Mouse (Mus musculus): ENCODE data around the gene Odf2. TPM values are rescaled to one million over a fixed set of nuclear protein-coding genes. Genes with fewer than 3 reads are reported as not detected.
A peak's percentile ranks its signal among the peaks of the same experiment; 100 is the strongest.
"Not testable (repeated sequence)": the region's sequence is repeated elsewhere in the genome, so short reads cannot be mapped to it uniquely, and the experiment has no call there.

Gene Odf2
- polyA plus RNA-seq, 1 experiment from 2014 or later = 70.8 TPM

DNA sequence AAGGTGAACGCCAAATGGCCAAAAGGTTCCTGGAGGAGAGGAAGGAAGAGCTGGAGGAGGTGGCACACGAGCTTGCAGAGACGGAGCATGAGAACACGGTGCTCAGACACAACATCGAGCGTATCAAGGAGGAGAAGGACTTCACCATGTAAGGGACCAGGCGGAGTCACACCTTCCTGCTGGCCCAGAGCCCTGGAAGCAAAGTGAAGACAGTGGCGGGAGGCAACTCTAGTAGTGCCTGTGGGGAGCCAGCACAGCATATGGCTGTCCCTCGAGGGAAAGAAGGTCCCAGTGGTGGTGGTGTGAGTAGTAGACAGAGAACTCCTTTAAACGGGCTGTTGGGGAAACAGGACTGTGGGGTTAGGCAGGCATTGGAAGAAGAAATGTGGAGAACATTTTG lies 13.2 kb downstream of the Odf2 start:
- Histone ChIP-seq H3K27ac (replicated peaks) (no peak overlapping the region), H3K4me2 (no peak overlapping the region), H3K4me1 (replicated peaks) (no peaks in the 10 kb centered on the region), H3K4me3 (no peak overlapping the region), H3K27me3 (no peaks in the 10 kb centered on the region), H3K36me3 (peaks cover 92% of the 10 kb centered on the region), H3K9me3 (no peaks in the 10 kb centered on the region), H3K9ac (no peak overlapping the region)
- ATAC-seq (ENCODE audit: low FRiP score, low read depth) = no peak
- WGBS = 90% methylated on average over 10 of the region's 10 CpGs

DNA sequence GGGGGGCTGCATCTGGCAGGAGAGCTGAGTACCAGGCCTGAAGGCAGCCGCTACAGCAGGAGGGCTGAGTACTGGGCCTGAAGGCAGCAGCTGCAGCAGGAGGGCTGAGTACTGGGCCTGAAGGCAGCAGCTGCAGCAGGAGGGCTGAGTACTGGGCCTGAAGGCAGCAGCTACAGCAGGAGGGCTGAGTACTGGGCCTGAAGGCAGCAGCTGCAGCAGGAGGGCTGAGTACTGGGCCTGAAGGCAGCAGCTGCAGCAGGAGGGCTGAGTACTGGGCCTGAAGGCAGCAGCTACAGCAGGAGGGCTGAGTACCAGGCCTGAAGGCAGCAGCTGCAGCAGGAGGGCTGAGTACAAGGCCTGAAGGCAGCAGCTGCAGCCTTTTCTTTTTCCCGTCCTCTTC lies 19.1 kb downstream of the Odf2 start:
- WGBS = 86% methylated on average over 2 of the region's 2 CpGs
- H3K4me2 ChIP-seq; ATAC-seq (ENCODE audit: low FRiP score, low read depth); H3K9me3 ChIP-seq; H3K27me3 ChIP-seq; H3K9ac ChIP-seq; H3K4me1 ChIP-seq (replicated peaks); H3K4me3 ChIP-seq; H3K27ac ChIP-seq (replicated peaks): not testable (repeated sequence)
- peaks cover 73% of the 10 kb centered on the region for H3K36me3 ChIP-seq

DNA sequence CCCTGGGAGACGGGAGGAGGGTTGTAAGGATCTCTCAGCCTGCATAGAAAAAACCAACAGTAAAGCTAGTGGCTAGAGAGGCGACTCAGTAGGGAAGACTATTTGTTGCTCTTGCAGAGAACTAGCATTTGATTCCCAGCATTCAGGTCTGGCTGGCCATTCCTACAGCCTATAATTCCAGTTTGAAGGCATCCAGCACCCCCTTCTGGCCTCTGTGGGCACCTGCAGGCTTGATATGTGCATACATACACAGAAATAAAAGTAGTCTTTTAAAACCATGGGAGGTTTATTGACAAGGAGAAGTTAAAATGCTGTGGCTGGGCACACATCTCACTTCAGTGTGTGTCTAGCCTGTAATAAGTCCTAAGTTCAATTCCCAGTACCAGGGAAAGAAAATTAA lies 21.0 kb downstream of the Odf2 start:
- Histone ChIP-seq H3K27me3 (no peaks in the 10 kb centered on the region), H3K36me3 (peaks cover 72% of the 10 kb centered on the region), H3K27ac (replicated peaks) (no peak overlapping the region), H3K4me3 (no peak overlapping the region), H3K4me1 (replicated peaks) (no peaks in the 10 kb centered on the region), H3K9me3 (no peaks in the 10 kb centered on the region), H3K9ac (no peak overlapping the region), H3K4me2 (no peak overlapping the region)
- 91% methylated on average over 2 of the region's 2 CpGs for WGBS
- ATAC-seq (ENCODE audit: low FRiP score, low read depth) = no peak

DNA sequence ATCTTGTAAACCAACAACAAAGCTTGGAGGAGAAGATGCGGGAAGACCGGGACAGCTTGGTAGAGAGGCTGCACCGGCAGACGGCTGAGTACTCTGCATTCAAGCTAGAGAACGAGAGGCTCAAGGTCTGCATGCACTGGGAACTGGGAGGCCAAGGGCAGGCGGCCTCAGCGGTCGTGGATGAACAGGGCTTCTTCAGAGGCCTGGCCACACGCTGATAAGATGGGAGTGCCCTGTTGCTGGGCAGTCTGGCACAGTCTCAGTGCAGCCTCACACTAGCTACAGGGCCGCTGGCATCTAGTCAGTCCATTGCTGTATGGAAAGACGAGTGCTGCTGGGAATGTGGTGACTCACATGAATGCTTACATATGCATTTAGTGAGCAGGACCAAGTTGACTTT lies 28.6 kb downstream of the Odf2 start:
- no peaks in the 10 kb centered on the region for H3K9me3 ChIP-seq
- H3K9ac ChIP-seq = no peak overlapping the region
- H3K4me1 ChIP-seq (replicated peaks) = no peaks in the 10 kb centered on the region
- H3K36me3 ChIP-seq = peaks cover 85% of the 10 kb centered on the region
- WGBS = 94% methylated on average over 11 of the region's 11 CpGs
- H3K4me2 ChIP-seq = no peak overlapping the region
- no peak overlapping the region for H3K27ac ChIP-seq (replicated peaks)
- no peaks in the 10 kb centered on the region for H3K27me3 ChIP-seq
- H3K4me3 ChIP-seq = no peak overlapping the region
- ATAC-seq (ENCODE audit: low FRiP score, low read depth) = no peak

DNA sequence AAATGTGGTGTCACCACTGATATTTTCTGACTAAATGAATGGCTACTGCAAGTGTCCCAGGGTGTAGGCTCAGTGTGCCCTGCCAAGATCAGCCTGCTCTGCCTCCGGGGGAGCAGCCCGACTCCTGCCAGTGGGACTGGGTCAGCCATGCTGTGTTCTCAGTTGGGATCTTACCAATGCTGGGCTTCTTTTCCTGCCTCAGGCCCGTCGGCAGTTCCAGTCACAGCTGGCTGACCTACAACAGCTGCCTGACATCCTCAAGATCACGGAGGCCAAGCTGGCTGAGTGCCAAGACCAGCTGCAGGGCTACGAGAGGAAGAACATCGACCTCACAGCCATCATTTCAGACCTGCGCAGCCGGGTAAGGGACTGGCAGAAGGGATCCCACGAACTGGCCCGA lies 33.0 kb downstream of the Odf2 start:
- Histone ChIP-seq H3K4me2 (no peak overlapping the region), H3K36me3 (peaks cover 86% of the 10 kb centered on the region), H3K27me3 (no peaks in the 10 kb centered on the region), H3K4me3 (no peak overlapping the region), H3K4me1 (replicated peaks) (no peaks in the 10 kb centered on the region), H3K9me3 (no peaks in the 10 kb centered on the region), H3K9ac (no peak overlapping the region), H3K27ac (replicated peaks) (no peak overlapping the region)
- ATAC-seq (ENCODE audit: low FRiP score, low read depth) = no peak
- 67% methylated on average over 11 of the region's 11 CpGs for WGBS

DNA sequence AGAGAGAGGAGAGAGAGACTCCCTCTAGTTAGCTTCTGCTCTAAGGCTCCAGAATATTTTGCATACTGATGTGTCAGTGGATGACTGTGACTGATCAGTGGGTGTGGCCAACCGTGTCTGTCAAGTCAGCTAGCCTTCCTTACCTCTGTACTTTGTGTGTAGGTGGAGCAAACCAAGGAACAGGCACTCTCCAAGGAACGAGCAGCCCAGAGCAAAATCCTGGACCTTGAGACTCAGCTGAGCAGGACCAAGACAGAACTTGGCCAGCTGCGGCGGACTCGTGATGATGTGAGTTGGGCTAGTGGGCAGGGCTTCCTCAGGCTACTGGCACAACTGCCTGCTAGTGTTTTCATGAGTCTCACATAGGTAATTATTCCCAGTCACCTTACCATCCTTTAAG lies 37.5 kb downstream of the Odf2 start:
- ATAC-seq (ENCODE audit: low FRiP score, low read depth) = no peak
- Histone ChIP-seq H3K9me3 (no peaks in the 10 kb centered on the region), H3K4me2 (no peak overlapping the region), H3K9ac (no peak overlapping the region), H3K36me3 (peaks cover 94% of the 10 kb centered on the region), H3K27me3 (no peaks in the 10 kb centered on the region), H3K4me3 (no peak overlapping the region), H3K4me1 (replicated peaks) (no peaks in the 10 kb centered on the region), H3K27ac (replicated peaks) (no peak overlapping the region)
- whole genome bisulfite sequencing = 94% methylated on average over 5 of the region's 5 CpGs

DNA sequence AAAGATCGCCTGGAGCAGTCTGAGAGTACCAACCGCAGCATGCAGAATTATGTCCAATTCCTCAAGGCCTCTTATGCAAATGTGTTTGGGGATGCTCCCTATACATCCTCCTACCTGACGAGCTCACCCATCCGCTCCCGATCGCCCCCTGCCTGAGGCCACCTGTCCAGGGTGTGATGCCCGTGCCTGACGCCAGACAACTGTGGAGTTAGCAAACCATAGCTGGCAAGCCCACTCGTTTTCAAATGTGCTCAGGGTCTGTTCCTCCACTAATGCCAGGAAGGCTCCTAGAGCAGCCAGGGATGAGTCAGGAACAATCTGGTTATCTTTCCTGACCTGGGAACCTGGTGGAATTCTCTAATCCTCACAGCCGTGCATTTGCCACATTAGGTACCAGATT lies 41.5 kb downstream of the Odf2 start:
- peaks cover 58% of the 10 kb centered on the region for H3K36me3 ChIP-seq

DNA sequence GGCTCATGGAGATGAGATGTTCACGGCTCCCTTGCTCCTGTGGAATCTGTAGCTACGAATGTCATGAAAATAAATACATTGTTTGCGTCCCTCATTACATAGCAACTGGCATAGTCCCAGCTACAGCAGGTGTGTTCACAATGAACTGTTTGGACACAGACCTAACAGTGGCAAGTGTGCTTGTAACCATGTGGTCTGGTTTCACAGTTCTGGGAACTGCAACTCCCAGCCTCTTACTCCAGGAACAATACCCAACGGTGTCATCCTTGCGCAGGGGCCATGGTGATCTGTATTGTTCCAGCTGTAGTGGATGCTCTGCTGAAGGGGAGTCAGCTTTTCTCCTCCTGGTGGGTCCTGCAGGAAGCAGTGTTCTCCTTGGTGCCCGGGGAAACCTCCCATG lies 42.2 kb downstream of the Odf2 start:
- WGBS = 85% methylated on average over 6 of the region's 6 CpGs
- Histone ChIP-seq H3K27ac (replicated peaks) (no peak overlapping the region), H3K36me3 (peaks cover 51% of the 10 kb centered on the region)

More for the DNA sequence above, 41.5 kb downstream of the Odf2 start:
- 87% methylated on average over 10 of the region's 10 CpGs for WGBS
- Histone ChIP-seq H3K4me2 (no peak overlapping the region), H3K27ac (replicated peaks) (no peak overlapping the region), H3K9me3 (no peaks in the 10 kb centered on the region), H3K27me3 (no peaks in the 10 kb centered on the region), H3K4me3 (no peak overlapping the region), H3K4me1 (replicated peaks) (no peaks in the 10 kb centered on the region), H3K9ac (no peak overlapping the region)
- no peak for ATAC-seq (ENCODE audit: low FRiP score, low read depth)

DNA sequence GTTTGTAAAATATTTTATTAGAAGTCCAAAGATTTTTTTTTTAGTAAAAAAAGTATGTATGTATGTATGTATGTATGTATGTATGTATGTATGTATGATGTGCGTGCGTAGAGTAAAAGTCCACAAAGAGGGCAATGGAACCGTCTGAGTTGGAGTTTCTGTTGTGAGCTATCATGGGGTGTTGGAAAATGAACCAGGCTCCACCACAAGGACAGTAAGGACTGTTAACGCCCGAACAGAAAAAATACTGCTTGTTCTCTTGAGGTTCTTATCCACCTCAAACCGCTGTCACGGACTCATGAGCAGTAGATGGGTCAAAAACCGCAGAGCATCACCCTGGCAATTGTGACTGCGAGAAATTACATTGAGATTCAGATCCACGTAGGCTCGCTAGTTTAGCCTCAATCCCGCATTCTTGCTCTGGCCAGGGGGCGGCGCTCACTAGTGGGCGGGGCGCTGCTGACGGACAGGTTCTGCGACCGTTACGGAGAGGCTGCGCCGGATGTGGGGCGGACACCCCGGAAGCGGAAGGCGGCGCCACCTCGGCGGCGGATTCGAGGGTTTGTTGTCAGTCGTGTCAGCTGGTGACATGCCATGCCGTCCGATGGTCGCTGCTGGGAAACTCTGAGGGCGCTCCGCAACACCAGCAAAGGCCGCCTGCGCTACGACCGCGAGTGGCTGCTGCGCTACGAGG lies 46.0 kb downstream of the Odf2 start, which contains the start of gene Gle1:
Gene Gle1, plus strand, starts transcription at position 521 of the 694 bp plus-strand sequence.
- Histone ChIP-seq H3K9ac (peak within 1 kb of the TSS; percentile 58), H3K36me3 (peaks cover 33% of the 10 kb centered on the region)
- 2% methylated on average over 44 of the region's 44 CpGs for WGBS

More for the DNA sequence above, 42.2 kb downstream of the Odf2 start:
- ATAC-seq (ENCODE audit: low FRiP score, low read depth) = no peak
- Histone ChIP-seq H3K9me3 (no peaks in the 10 kb centered on the region), H3K4me2 (no peak overlapping the region), H3K4me3 (no peak overlapping the region), H3K27me3 (no peaks in the 10 kb centered on the region), H3K4me1 (replicated peaks) (peaks cover 7% of the 10 kb centered on the region), H3K9ac (no peak overlapping the region)

DNA sequence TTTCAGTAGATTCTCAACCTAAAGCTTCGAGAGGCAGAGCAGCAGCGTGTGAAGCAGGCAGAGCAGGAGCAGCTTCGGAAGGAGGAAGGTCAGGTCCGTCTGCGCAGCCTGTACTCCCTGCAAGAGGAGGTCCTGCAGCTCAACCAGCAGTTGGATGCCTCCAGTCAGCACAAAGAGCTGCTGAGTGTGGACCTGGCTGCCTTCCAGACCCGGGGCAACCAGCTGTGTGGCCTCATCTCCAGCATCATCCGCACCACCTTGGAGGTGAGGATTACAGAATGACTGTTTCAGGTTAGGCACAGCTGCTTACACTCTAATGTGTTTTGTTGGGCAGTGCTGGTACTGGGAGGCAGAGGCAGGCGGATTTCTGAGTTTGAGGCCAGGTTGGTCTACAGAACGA lies 51.1 kb downstream of the Odf2 start:
- Histone ChIP-seq H3K9me3 (no peaks in the 10 kb centered on the region), H3K27ac (replicated peaks) (no peak overlapping the region), H3K27me3 (no peaks in the 10 kb centered on the region), H3K9ac (no peak overlapping the region), H3K4me2 (no peak overlapping the region), H3K4me3 (no peak overlapping the region), H3K4me1 (replicated peaks) (peaks cover 8% of the 10 kb centered on the region), H3K36me3 (peaks cover 59% of the 10 kb centered on the region)
- ATAC-seq (ENCODE audit: low FRiP score, low read depth) = no peak
- 89% methylated on average over 9 of the region's 9 CpGs for WGBS

More for the DNA sequence above, 46.0 kb downstream of the Odf2 start, which contains the start of gene Gle1:
- Histone ChIP-seq H3K4me2 (peak within 1 kb of the TSS; percentile 77), H3K4me3 (peak within 1 kb of the TSS; percentile 100), H3K27ac (replicated peaks) (peak within 1 kb of the TSS; percentile 91), H3K27me3 (no peaks in the 10 kb centered on the region), H3K4me1 (replicated peaks) (peaks cover 8% of the 10 kb centered on the region), H3K9me3 (no peaks in the 10 kb centered on the region)
- ATAC-seq (ENCODE audit: low FRiP score, low read depth) = peak; percentile 98

DNA sequence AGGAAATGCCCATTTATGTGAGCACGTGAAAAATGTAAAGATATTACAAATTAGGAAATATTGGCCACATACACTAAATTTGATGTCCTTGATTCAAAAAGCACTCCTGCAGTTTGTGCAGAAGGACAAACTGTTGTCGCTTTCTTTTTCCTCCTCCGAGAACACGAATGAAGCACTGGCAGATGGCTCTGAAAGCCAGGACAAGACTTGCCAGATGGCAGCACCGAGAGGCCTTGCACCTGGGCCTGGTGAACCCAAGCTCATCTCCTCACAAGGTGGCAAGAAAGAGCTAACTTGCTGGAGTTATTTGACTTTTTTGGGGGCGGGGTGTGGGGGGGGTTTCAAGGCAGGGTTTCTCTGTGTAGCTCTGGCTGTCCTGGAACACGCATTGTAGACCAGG lies 51.8 kb downstream of the Odf2 start:
- ATAC-seq (ENCODE audit: low FRiP score, low read depth) = no peak
- Histone ChIP-seq H3K27ac (replicated peaks) (no peak overlapping the region), H3K9ac (no peak overlapping the region), H3K27me3 (no peaks in the 10 kb centered on the region), H3K4me3 (no peak overlapping the region), H3K4me1 (replicated peaks) (peaks cover 5% of the 10 kb centered on the region), H3K9me3 (no peaks in the 10 kb centered on the region), H3K4me2 (no peak overlapping the region), H3K36me3 (peaks cover 63% of the 10 kb centered on the region)
- 94% methylated on average over 7 of the region's 7 CpGs for WGBS

DNA sequence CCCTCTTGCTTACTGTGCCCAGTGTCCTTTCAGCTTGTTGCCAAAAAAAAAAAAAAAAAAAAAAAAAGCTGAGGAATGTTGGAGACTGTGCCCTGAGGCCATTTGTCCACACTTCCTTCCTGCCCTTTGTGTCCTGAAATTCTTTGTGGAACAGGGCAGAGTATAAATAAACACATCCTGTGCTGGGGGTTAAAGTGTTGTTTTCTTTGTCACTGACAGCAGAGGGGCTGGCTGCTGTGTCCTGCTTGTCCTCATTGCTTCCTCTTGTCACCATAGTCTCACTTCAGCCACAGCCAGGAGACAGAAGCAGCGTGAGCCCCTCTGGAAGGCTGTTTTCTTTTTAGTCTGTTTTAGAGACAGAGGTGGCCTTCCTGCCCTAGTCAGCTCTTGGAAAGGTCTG lies 55.7 kb downstream of the Odf2 start:
- no peak overlapping the region for H3K9ac ChIP-seq
- H3K4me1 ChIP-seq (replicated peaks) = no peaks in the 10 kb centered on the region
- no peak overlapping the region for H3K4me2 ChIP-seq
- peaks cover 77% of the 10 kb centered on the region for H3K36me3 ChIP-seq
- H3K27ac ChIP-seq (replicated peaks) = no peak overlapping the region
- H3K9me3 ChIP-seq = no peaks in the 10 kb centered on the region
- no peak overlapping the region for H3K4me3 ChIP-seq
- no peaks in the 10 kb centered on the region for H3K27me3 ChIP-seq
- WGBS = 75% methylated on average over 1 of the region's 1 CpGs
- no peak for ATAC-seq (ENCODE audit: low FRiP score, low read depth)

DNA sequence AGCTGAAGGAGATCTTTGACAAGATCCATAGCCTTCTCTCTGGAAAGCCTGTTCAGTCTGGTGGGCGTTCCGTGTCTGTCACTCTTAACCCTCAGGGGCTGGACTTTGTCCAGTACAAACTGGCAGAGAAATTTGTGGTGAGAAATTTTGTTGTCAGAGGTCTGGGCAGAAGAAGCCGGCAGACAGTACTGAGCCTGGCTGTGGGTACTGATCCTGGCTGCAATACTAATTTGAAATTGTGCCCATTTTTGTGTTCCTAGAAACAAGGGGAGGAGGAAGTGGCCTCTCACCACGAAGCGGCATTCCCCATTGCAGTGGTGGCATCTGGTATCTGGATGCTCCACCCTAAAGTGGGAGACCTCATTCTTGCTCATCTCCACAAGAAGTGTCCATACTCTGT lies 59.9 kb downstream of the Odf2 start:
- Histone ChIP-seq H3K4me2 (no peak overlapping the region), H3K27ac (replicated peaks) (no peak overlapping the region), H3K4me3 (no peak overlapping the region), H3K4me1 (replicated peaks) (no peaks in the 10 kb centered on the region), H3K9ac (no peak overlapping the region), H3K36me3 (peaks cover 79% of the 10 kb centered on the region), H3K9me3 (no peaks in the 10 kb centered on the region), H3K27me3 (no peaks in the 10 kb centered on the region)
- 94% methylated on average over 5 of the region's 5 CpGs for WGBS
- no peak for ATAC-seq (ENCODE audit: low FRiP score, low read depth)

Data from hindbrain, embryonic 15.5 days (tissue).